Mouse (Mus musculus) right cerebral cortex, postnatal 10 days (tissue): ENCODE measurements at regions not wholly inside any gene's neighbourhood (a gene's known extent, or its start where the extent isn't known, plus 50 kb on each side); places are given as distances from the start of the nearest gene placed in this dataset.

Experiments used
- DNase-seq, 2 experiments: peaks; one replicate each; pipeline ENCODE4 v3.0.0; 2021; ENCODE audit warnings: low spot score in 2 of 2

DNA sequence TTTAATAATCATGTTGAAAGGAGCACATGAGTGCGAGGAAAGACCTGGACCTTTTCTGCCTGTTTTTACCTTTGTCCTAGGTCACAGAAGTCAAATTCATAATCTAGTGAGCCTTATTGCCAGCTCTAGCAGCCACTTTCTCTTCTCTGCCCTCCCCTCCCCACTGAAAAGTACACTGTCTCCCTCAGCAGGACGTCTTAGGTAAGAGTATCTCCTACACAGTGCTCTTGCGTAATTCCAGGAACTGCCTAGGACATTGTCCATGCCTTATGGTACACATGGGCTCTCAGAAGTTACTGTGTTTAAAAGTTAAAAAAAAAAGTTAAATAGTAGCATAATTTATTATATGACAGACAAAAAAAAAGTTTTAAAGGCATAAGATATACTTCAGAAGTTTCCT lies 100.7 kb upstream of the Irak1bp1 start:
- DNase-seq, result no peak

DNA sequence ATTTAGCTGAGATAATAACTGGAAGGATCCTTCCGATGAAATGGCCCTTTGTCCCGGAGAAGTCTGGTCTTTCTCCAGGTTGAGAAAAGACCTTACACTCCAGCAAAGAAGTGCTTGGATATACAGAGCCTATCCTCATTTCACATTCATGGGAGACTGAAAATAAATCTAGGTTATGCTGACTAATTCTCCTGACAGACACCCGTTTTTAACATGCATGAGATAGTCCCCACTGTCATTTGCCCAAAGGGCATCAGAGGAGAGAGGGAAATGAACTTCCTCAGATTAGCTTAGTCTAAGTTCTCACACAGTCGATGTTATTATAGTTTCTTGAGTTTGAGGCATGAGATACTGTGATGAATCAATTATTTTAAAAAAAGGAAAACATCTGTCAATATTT lies 99.7 kb upstream of the Irak1bp1 start:
- DNase-seq, result no peak

DNA sequence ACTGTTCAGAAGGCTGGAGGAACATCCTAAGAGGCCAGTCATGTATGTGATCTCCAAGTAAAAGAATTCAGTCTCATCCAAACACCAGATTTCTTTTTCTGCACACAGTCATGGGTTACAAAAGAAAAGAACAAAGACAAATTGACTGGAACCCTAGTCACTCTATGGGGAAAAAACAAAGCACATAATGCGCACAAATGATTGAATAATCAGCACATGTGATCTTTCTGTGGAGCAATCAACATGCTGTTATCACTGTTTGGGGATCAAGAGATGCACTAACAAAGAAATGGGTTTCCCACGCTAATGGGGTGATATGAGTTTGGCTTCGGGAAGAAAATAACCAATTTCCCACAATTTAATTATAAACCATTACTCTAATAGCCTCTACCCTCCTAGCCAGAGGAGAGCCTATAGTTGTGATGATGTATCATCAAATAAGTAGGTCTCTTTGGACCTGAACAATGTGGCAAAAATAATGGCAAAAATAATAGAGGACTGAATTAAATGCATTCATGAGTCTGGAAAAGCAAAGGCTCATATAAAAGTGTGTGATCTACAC lies 96.2 kb upstream of the Irak1bp1 start:
- DNase-seq, result no peak

DNA sequence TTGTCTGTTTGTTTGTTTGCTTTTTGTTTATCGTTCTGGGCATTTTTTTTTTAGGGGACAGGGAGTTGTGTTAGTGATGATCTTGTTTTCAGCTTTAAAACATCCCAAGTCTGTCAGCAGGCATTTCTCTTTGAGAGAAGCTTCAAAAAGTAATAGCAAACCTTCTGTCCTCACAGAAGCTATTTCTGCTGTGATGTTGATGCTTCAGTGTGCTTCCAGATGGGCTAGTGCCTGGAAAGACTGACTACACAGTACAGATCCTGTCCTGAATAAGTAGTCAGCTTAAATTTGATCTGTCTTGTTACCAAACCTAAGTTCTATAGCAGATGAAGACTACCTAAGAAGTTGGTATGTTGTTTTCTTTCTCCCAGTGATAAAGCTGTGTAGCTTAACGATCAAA lies 94.4 kb upstream of the Irak1bp1 start:
- no peak for DNase-seq

DNA sequence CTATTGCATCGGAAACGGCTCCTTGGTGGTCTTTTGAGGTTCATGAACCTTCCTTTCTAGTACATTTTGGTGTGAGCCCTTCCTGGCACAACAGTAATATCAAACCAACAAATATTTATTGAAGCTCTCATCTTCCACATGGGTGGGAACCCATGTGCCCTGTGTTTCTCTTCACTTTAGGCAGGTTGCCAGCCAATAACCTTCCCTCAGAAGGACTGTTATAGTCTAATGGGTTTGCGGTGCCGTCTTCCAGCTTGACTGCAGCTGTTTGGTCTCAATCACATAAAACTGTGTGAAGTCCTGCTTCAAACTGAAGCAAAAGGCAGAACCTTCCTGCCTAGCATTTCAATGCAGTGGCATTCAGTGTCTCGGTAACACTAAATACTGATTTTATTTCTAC lies 69.4 kb upstream of the Irak1bp1 start:
- DNase-seq, result no peak

DNA sequence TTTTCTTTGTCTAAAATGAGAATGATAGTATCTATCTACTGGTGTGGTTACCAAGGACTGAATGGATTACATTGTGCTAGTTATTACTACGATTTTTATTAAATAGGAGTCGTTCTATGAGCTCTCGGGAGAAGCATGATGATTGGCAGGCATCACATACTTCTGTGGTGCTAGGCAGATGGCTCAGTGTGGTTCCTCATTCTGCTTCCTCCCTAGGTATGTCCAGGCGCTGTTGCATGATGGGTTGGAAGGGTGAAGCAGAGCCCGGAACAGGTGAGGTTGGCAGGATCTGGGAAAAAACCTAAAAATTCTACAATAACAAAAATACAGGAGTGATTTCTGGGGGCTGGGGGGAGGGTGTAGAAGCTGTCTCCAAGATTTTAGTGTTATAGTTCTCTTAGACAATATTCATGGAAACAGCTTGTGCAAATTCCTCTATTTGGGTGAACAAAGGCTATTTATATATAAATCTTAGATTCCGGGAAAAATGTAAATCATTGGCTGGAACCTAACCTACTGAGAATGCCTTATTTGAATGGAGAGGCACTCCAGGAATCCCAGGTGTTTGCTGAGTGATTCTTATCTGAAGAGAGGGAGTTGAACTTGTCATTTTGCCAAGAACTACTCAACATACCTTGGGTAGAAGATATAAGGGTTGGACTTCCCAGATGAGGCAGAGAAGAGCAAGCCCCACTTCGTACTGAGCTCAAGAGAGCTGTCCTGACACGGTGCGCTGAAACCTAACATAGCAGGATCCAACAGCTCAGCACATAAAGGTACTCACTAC lies 68.5 kb upstream of the Irak1bp1 start:
- DNase-seq, result no peak

DNA sequence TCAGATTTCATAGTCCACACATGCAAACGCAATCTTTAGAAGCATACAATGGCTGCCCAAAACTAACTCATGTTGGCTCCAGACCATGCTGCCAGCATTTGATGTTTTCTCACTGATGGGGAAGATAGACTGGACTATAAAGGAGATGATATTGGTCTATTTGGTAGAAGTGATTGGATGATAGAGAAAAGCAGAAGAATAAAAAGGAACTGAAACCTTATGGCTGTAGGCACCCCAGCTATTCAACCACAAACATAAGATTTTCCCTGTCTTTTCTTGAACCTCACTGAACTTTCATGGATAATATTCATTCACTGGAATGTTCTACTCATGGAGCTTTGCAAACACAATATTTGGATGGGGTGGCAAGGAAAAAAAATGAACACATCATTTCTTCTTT lies 65.7 kb upstream of the Irak1bp1 start:
- no peak for DNase-seq
